Mouse (Mus musculus) urinary bladder, adult 18-20 months (tissue): ENCODE results near the gene Mindy3.

Experiments used
- DNase-seq, 2 experiments: peaks; one replicate each; pipeline ENCODE4 v3.0.0; 2022; ENCODE audit warnings: low spot score in 2 of 2, mixed read lengths in 2 of 2

Mindy3 gene

DNA sequence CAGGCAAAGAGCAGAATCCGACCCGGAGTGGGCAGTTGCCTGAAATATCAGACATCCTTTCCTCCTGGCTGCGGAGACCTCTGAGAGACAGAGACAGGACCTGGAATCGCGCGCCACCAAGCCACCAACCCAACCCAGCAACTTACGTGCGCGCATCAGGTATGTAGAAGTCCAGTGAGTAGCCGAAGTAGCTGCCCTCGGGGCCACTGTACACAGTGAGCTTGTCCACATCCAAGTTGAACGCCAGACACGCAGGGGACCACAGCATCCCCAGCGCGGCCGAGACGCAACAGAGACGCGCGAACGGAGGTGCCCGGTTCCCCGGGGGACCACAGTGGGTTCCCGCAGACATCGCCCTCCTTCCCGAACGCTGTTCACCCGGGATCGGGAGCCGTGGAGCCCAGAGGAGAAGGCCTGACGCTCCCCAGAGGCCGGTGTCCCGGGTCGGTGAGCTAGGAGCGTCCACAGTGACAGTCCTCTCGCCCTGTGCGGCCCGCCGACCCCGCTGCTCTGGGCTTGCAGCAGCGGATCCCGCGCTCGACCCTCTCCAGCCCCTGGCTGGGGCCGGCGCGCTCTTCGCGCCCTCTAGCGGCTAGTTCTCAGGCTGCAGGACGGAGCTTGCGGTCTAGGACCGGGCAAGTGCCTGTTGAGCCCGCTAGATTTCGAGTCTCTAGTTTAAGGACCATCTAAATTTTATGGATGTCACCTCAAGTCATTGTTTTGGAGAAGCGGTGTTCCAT, 117.7 kb downstream of the Mindy3 start, which contains the start of gene Itga8:
Itga8 (minus strand) TSS at position 492 of the 740 bp plus-strand sequence.
- DNase-seq: peak; percentile 43 to 69

DNA sequence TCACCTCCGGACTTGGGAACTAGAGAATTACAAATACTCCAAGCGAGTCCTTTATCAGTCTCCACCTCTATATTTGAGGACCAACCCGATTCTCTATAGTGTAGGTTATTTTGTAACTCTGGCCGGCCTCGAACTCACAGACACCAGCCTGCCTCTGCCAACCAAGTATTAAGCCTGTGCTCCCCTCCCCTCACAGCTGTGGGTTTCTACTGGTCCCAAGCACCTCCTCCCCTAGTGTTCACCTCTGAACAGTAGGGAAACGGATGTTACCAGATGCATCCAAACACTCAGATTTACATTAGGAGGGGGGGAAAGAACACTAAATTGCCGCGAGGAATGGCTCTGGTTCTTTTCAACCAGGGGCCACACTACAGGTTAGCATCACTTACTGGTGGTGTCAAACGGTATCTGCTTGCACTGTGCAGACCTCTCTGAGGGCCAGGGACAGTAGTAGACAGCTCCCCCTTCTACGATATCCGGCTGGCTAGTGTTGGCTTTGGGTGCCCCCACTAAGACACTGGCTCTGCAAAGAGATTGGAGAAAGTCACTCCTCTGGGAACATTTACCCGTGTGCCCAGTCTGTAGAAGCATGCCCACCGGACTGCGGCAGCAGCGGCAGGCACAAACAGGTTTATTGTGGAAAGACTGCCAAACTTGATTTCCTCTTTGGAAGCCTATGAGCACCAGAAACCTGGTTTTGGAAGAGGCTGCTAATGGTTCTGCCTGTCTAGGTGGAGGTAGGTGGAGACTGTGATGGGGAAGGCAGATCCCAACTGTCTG, 118.6 kb downstream of the Mindy3 start:
- DNase-seq: no peak

DNA sequence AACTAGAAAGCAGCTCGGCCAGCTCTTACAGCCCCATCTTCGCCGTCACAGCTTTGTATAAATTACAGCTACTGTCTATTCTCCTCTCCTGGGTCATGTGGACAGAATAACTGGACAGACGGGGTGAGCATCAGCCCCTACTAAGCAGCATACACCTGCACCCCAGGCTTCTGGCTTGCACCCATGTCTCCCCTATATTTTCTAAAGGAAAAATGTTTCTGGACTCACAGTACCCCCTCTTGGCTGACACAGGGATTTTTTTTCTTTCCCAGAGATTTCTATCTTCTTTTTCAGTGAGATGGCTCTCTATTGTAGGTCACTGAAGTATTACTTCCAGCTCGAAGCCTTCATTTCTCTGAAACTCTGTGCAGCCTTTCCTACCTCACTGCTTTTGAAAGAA, 122.0 kb downstream of the Mindy3 start:
- DNase-seq: no peak
